Mouse (Mus musculus): ENCODE measurements around the gene Sf3a3. TPM values are rescaled to one million over a fixed set of nuclear protein-coding genes. Genes with fewer than 3 reads are reported as not detected.

The Sf3a3 gene
- total and polyA plus RNA-seq, 3 experiments = 127 to 295 (median 144) TPM

DNA sequence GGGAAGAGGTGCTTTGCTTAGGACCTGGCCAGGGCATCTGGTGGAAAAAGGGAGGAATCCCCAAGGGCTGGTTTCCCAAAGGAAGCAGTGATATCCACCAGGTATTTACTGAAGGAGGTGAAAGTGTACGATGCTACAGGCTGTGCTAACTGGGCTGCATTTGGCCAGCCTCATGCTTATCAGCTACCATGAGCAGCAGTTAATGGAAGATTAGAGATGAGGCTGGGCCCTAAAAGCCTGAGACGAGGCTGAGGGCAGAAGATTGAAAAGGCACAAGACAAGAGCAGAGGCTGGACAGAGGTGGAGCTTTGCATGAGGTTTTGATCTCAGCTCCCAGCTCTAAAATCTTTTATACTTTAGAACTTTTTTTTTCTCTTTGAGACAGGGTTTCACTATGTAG, 59.9 kb downstream of the Sf3a3 start (continued):
- TF ChIP-seq MAFK (IDR thresholded peaks at IDR 0.05; ENCODE audit: borderline replicate concordance, low read depth, low read length) = no peak
- TF ChIP-seq TCF12 (IDR thresholded peaks at IDR 0.05; ENCODE audit: low read depth, low read length) = peak; percentile 97
- TF ChIP-seq JUND (IDR thresholded peaks at IDR 0.05; ENCODE audit: low read depth, low read length) = no peak
- no peak for TF ChIP-seq KAT2A (conservative IDR thresholded peaks at IDR 0.05; ENCODE audit: low read depth, low read length)

DNA sequence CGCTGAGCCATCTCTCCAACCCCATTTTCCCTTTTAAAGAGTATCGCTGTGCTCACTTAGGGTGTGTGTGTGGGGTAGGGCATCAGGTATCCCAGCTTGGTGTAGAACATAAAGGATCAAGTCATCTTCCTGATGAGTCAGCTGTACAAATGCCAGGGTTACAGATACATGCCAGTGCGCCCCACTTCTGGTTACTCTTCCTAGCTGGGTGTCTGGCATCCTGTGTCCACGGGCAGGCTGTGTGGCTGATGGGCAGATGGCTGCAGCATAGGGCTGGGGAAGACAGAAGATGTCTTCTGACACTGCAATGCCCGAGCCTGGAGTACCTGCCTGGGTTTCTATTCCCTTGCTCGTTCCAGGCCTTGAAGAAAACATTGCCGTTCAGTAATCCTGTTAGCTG, 66.8 kb downstream of the Sf3a3 start:
- H3K36me3 ChIP-seq (ENCODE audit: control insufficient read depth in 1 of 2, insufficient read depth in 2 of 2, low read length in 2 of 2) = peaks cover 0 to 13% of the 10 kb centered on the region in 2 experiments; a peak in 2 of 4 replicates
- no peak for DNase-seq (ENCODE audit: low read depth, low spot score)

More for the DNA sequence above, 66.8 kb downstream of the Sf3a3 start:
- Histone ChIP-seq H3K9ac (ENCODE audit: control insufficient read depth, low read depth, low read length, poor library complexity, severe bottlenecking) (no peak overlapping the region), H3K79me2 (ENCODE audit: control insufficient read depth, insufficient read depth, low read length, poor library complexity) (peaks cover 2% of the 10 kb centered on the region), H3K27me3 (ENCODE audit: control insufficient read depth in 1 of 2, insufficient read depth in 2 of 2, low read length in 2 of 2) (no peaks in the 10 kb centered on the region), H3K4me3 (ENCODE audit: control insufficient read depth in 1 of 2, insufficient read depth in 1 of 2, low read depth in 2 of 2, low read length in 2 of 2) (no peak overlapping the region), H3K9me3 (replicated peaks; ENCODE audit: insufficient read depth, low read length) (no peaks in the 10 kb centered on the region), H3K27ac (ENCODE audit: control insufficient read depth, low read depth, low read length) (no peak overlapping the region), H3K4me1 (ENCODE audit: control insufficient read depth in 1 of 2, insufficient read depth in 2 of 2, low read length in 2 of 2) (no peaks in the 10 kb centered on the region)
- no peak for TF ChIP-seq ETS1 (IDR thresholded peaks at IDR 0.05; ENCODE audit: low read depth, low read length)
- TF ChIP-seq GATA1 (IDR thresholded peaks at IDR 0.05; ENCODE audit: low read depth, low read length) = no peak
- no peak for TF ChIP-seq E2F4 (IDR thresholded peaks at IDR 0.05; ENCODE audit: borderline replicate concordance, low read depth, low read length)
- no peak for TF ChIP-seq KAT2A (conservative IDR thresholded peaks at IDR 0.05; ENCODE audit: low read depth, low read length)

Other genes starting within 250 kb of the Sf3a3 start
- gene 3100002H09Rik, start 104.0 kb upstream of the Sf3a3 start, total RNA-seq (2012; rRNA removed) = not detected in 2 replicates
- gene 3100002H09Rik, start 104.0 kb upstream of the Sf3a3 start, polyA plus RNA-seq (2012; ENCODE audit: insufficient read depth in 1 of 2, insufficient read length in 2 of 2, low read depth in 1 of 2, low replicate concordance in 2 of 2, missing spikeins in 1 of 2) = not detected
- not detected in 2 replicates for gene Pou3f1, start 58.0 kb upstream of the Sf3a3 start, total RNA-seq (2012; rRNA removed)
- gene Pou3f1, start 58.0 kb upstream of the Sf3a3 start, polyA plus RNA-seq (2012; ENCODE audit: insufficient read depth in 1 of 2, insufficient read length in 2 of 2, low read depth in 1 of 2, low replicate concordance in 2 of 2, missing spikeins in 1 of 2) = not detected
- gene Utp11, start 21.2 kb upstream of the Sf3a3 start, total RNA-seq (2012; rRNA removed) = 65.3 and 68.3 TPM in 2 replicates
- 10 to 100 TPM in 1 of 2 experiments, not detected in 1; 86.9 TPM for gene Utp11, start 21.2 kb upstream of the Sf3a3 start, polyA plus RNA-seq (2012; ENCODE audit: insufficient read depth in 1 of 2, insufficient read length in 2 of 2, low read depth in 1 of 2, low replicate concordance in 2 of 2, missing spikeins in 1 of 2)
- gene Fhl3, start 14.1 kb upstream of the Sf3a3 start, total RNA-seq (2012; rRNA removed) = 5.6 TPM in 2 replicates
- gene Fhl3, start 14.1 kb upstream of the Sf3a3 start, polyA plus RNA-seq (2012; ENCODE audit: insufficient read depth in 1 of 2, insufficient read length in 2 of 2, low read depth in 1 of 2, low replicate concordance in 2 of 2, missing spikeins in 1 of 2) = 10 to 100 TPM in 1 of 2 experiments, not detected in 1; 13.8 TPM
- 27.7 and 28.6 TPM in 2 replicates for gene Inpp5b, start 27.1 kb downstream of the Sf3a3 start, total RNA-seq (2012; rRNA removed)
- gene Inpp5b, start 27.1 kb downstream of the Sf3a3 start, polyA plus RNA-seq (2012; ENCODE audit: insufficient read depth in 1 of 2, insufficient read length in 2 of 2, low read depth in 1 of 2, low replicate concordance in 2 of 2, missing spikeins in 1 of 2) = 10 to 100 TPM in 1 of 2 experiments, not detected in 1; 52.5 TPM
- gene Mtf1, start 87.3 kb downstream of the Sf3a3 start, total RNA-seq (2012; rRNA removed) = 15.5 and 17.8 TPM in 2 replicates
- gene Mtf1, start 87.3 kb downstream of the Sf3a3 start, polyA plus RNA-seq (2012; ENCODE audit: insufficient read depth in 1 of 2, insufficient read length in 2 of 2, low read depth in 1 of 2, low replicate concordance in 2 of 2, missing spikeins in 1 of 2) = 10 to 100 TPM; 28.9 to 37.8 TPM
- gene Yrdc, start 135.9 kb downstream of the Sf3a3 start, total RNA-seq (2012; rRNA removed) = 90.0 and 107 TPM in 2 replicates
- gene Yrdc, start 135.9 kb downstream of the Sf3a3 start, polyA plus RNA-seq (2012; ENCODE audit: insufficient read depth in 1 of 2, insufficient read length in 2 of 2, low read depth in 1 of 2, low replicate concordance in 2 of 2, missing spikeins in 1 of 2) = 100 to 1,000 TPM in 1 of 2 experiments, not detected in 1; 105 TPM
- gene 1110065P20Rik, start 136.4 kb downstream of the Sf3a3 start, total RNA-seq (2012; rRNA removed) = 40.6 and 43.4 TPM in 2 replicates
- gene 1110065P20Rik, start 136.4 kb downstream of the Sf3a3 start, polyA plus RNA-seq (2012; ENCODE audit: insufficient read depth in 1 of 2, insufficient read length in 2 of 2, low read depth in 1 of 2, low replicate concordance in 2 of 2, missing spikeins in 1 of 2) = 10 to 100 TPM in 1 of 2 experiments, not detected in 1; 50.9 TPM
- 0.08 TPM in 1 of 2 replicates, not detected in the other for gene Maneal, start 147.4 kb downstream of the Sf3a3 start, total RNA-seq (2012; rRNA removed)
- gene Maneal, start 147.4 kb downstream of the Sf3a3 start, polyA plus RNA-seq (2012; ENCODE audit: insufficient read depth in 1 of 2, insufficient read length in 2 of 2, low read depth in 1 of 2, low replicate concordance in 2 of 2, missing spikeins in 1 of 2) = not detected
- gene Epha10, start 166.1 kb downstream of the Sf3a3 start, total RNA-seq (2012; rRNA removed) = not detected in 2 replicates
- not detected for gene Epha10, start 166.1 kb downstream of the Sf3a3 start, polyA plus RNA-seq (2012; ENCODE audit: insufficient read depth in 1 of 2, insufficient read length in 2 of 2, low read depth in 1 of 2, low replicate concordance in 2 of 2, missing spikeins in 1 of 2)
- 12.2 and 17.3 TPM in 2 replicates for gene 9930104L06Rik, start 222.3 kb downstream of the Sf3a3 start, total RNA-seq (2012; rRNA removed)
- gene 9930104L06Rik, start 222.3 kb downstream of the Sf3a3 start, polyA plus RNA-seq (2012; ENCODE audit: insufficient read depth in 1 of 2, insufficient read length in 2 of 2, low read depth in 1 of 2, low replicate concordance in 2 of 2, missing spikeins in 1 of 2) = 10 to 100 TPM in 1 of 2 experiments, not detected in 1; 15.5 TPM
- gene Cdca8, start 224.5 kb downstream of the Sf3a3 start, total RNA-seq (2012; rRNA removed) = 108 and 112 TPM in 2 replicates
- 100 to 1,000 TPM in 1 of 2 experiments, not detected in 1; 202 TPM for gene Cdca8, start 224.5 kb downstream of the Sf3a3 start, polyA plus RNA-seq (2012; ENCODE audit: insufficient read depth in 1 of 2, insufficient read length in 2 of 2, low read depth in 1 of 2, low replicate concordance in 2 of 2, missing spikeins in 1 of 2)

Data from MEL (cell line).